Mouse (Mus musculus): Measurements from ENCODE around the gene Upk3b. TPM values are rescaled to one million over a fixed set of nuclear protein-coding genes. Genes with fewer than 3 reads are reported as not detected.

The Upk3b gene
- polyA plus RNA-seq, 1 experiment from 2014 or later = 44.4 TPM

DNA sequence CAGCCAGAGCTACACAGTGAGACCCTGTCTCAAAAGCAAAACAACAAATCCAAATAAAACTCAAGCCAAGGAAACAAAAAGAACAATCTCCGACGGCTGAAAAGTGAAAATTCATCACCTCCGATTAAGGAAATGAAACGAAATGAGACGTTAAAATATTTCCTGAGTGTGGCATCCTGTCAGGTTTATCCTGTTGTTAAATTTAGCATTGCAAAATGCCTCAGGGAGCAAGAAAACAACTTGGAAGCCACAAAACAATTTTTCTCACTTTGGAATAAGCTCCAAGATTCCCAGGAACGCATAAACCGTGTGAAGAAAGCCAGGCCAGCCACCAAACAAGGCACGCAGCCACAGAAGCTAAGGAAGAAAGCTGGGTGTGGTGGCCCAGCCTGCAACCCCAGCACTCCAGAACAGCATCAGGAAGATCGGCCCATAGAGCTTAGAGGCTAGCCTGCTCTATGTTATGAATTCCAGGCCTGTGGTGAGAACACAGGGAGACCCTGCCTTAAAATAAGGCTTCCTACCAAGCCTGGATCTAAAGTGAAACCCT lies 38.8 kb downstream of the Upk3b start:
- H3K4me3 ChIP-seq (ENCODE audit: low read length) = no peak overlapping the region
- H3K9me3 ChIP-seq (ENCODE audit: control insufficient read depth, low read length) = no peaks in the 10 kb centered on the region
- no peaks in the 10 kb centered on the region for H3K27me3 ChIP-seq (replicated peaks; ENCODE audit: control insufficient read depth, insufficient read depth, low read length)
- ATAC-seq = no peak
- no peaks in the 10 kb centered on the region for H3K36me3 ChIP-seq (ENCODE audit: control insufficient read depth, insufficient read depth, low read length)
- H3K27ac ChIP-seq (ENCODE audit: low read length) = 0 out of 2 replicates have a peak overlapping the region, but pooled peaks have one; percentile 45
- no peak overlapping the region for H3K4me2 ChIP-seq (ENCODE audit: low read depth, low read length)
- H3K4me1 ChIP-seq (ENCODE audit: control insufficient read depth, insufficient read depth, low read length) = peaks cover 8% of the 10 kb centered on the region
- 83% methylated on average over 9 of the region's 9 CpGs for WGBS
- H3K9ac ChIP-seq (ENCODE audit: low read depth, low read length) = no peak overlapping the region

DNA sequence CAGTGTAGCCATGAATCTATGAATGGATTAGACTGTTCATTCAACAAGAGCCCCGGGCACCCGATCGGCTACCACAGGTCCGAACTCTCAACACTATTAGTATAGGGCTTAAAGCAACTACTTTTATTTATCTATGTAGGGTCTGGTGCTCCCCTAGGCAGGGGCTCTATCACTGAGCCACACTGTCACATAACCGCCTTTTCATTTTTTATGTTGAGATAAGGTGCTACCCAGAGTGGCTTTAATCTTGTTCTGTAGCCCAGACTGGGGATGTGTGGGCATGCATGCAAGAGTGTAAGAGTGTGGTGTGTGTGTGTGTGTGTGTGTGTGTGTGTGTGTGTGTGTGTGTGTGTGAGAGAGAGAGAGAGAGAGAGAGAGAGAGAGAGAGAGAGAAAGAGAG lies 39.8 kb downstream of the Upk3b start:
- no peak for ATAC-seq
- Histone ChIP-seq H3K27ac (ENCODE audit: low read length) (no peak overlapping the region), H3K27me3 (replicated peaks; ENCODE audit: control insufficient read depth, insufficient read depth, low read length) (no peaks in the 10 kb centered on the region), H3K4me2 (ENCODE audit: low read depth, low read length) (no peak overlapping the region), H3K36me3 (ENCODE audit: control insufficient read depth, insufficient read depth, low read length) (no peaks in the 10 kb centered on the region), H3K9me3 (ENCODE audit: control insufficient read depth, low read length) (no peaks in the 10 kb centered on the region), H3K4me1 (ENCODE audit: control insufficient read depth, insufficient read depth, low read length) (peaks cover 8% of the 10 kb centered on the region), H3K9ac (ENCODE audit: low read depth, low read length) (no peak overlapping the region), H3K4me3 (ENCODE audit: low read length) (no peak overlapping the region)
- WGBS = 93% methylated on average over 5 of the region's 5 CpGs

GRCm38 (mm10) chr5:136082345-136082744 lies 44.0 kb downstream of the Upk3b start:
- no peaks in the 10 kb centered on the region for H3K36me3 ChIP-seq (ENCODE audit: control insufficient read depth, insufficient read depth, low read length)
- 82% methylated on average over 4 of the region's 4 CpGs for WGBS
- H3K9me3 ChIP-seq (ENCODE audit: control insufficient read depth, low read length) = no peaks in the 10 kb centered on the region
- no peak overlapping the region for H3K27ac ChIP-seq (ENCODE audit: low read length)
- no peak overlapping the region for H3K4me2 ChIP-seq (ENCODE audit: low read depth, low read length)
- H3K4me3 ChIP-seq (ENCODE audit: low read length) = no peak overlapping the region
- no peak overlapping the region for H3K9ac ChIP-seq (ENCODE audit: low read depth, low read length)
- ATAC-seq = no peak
- H3K4me1 ChIP-seq (ENCODE audit: control insufficient read depth, insufficient read depth, low read length) = peaks cover 9% of the 10 kb centered on the region
- no peaks in the 10 kb centered on the region for H3K27me3 ChIP-seq (replicated peaks; ENCODE audit: control insufficient read depth, insufficient read depth, low read length)

DNA sequence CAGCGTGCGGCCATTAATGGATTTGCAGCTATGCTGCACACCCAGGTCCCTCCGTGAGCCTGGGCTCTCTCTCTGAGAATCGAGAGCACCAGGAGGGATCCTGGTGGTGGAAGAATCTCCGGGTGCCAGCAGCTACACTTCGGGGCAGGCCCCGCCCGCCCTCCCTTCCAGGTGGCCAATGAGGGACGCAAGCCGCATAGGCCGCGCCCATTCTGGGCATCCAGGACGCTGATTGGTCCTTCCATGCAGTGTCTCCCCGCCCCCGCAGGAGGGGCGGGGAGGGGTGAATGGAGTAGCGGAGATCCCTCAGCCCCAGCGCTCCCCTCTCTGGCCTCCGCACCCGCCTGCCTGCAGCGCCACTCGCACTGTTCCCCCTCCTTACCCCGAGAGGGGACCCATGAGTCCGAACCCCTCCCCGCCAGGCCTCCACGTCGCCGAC lies 45.4 kb downstream of the Upk3b start, which contains the start of gene Rasa4:
Gene Rasa4, plus strand, starts transcription at position 248 of the 439 bp plus-strand sequence.
- H3K27ac ChIP-seq (ENCODE audit: low read length) = peak within 1 kb of the TSS; percentile 66
- H3K27me3 ChIP-seq (replicated peaks; ENCODE audit: control insufficient read depth, insufficient read depth, low read length) = no peaks in the 10 kb centered on the region
- peak; percentile 95 for ATAC-seq
- WGBS = 0% methylated on average over 28 of the region's 28 CpGs
- peak within 1 kb of the TSS; percentile 71 for H3K4me3 ChIP-seq (ENCODE audit: low read length)
- H3K9ac ChIP-seq (ENCODE audit: low read depth, low read length) = peak within 1 kb of the TSS; percentile 72
- H3K4me2 ChIP-seq (ENCODE audit: low read depth, low read length) = peak within 1 kb of the TSS; percentile 82
- H3K9me3 ChIP-seq (ENCODE audit: control insufficient read depth, low read length) = no peaks in the 10 kb centered on the region
- H3K4me1 ChIP-seq (ENCODE audit: control insufficient read depth, insufficient read depth, low read length) = peaks cover 9% of the 10 kb centered on the region
- no peaks in the 10 kb centered on the region for H3K36me3 ChIP-seq (ENCODE audit: control insufficient read depth, insufficient read depth, low read length)

- peak overlapping the region; percentile 71 for H3K4me3 ChIP-seq (ENCODE audit: low read length)
- H3K4me2 ChIP-seq (ENCODE audit: low read depth, low read length) = peak overlapping the region; percentile 82
- H3K4me1 ChIP-seq (ENCODE audit: control insufficient read depth, insufficient read depth, low read length) = peaks cover 9% of the 10 kb centered on the region
- peak overlapping the region; percentile 66 for H3K27ac ChIP-seq (ENCODE audit: low read length)
- H3K9ac ChIP-seq (ENCODE audit: low read depth, low read length) = peak overlapping the region; percentile 72
- H3K36me3 ChIP-seq (ENCODE audit: control insufficient read depth, insufficient read depth, low read length) = no peaks in the 10 kb centered on the region
- ATAC-seq = peak; percentile 30
- WGBS = 2% methylated on average over 23 of the region's 23 CpGs
- H3K27me3 ChIP-seq (replicated peaks; ENCODE audit: control insufficient read depth, insufficient read depth, low read length) = no peaks in the 10 kb centered on the region
- H3K9me3 ChIP-seq (ENCODE audit: control insufficient read depth, low read length) = no peaks in the 10 kb centered on the region
Measured at GRCm38 (mm10) chr5:136084144-136084881, 46.0 kb downstream of the Upk3b start.

- Histone ChIP-seq H3K4me1 (ENCODE audit: control insufficient read depth, insufficient read depth, low read length) (peaks cover 9% of the 10 kb centered on the region), H3K4me3 (ENCODE audit: low read length) (peak overlapping the region; percentile 71), H3K27me3 (replicated peaks; ENCODE audit: control insufficient read depth, insufficient read depth, low read length) (no peaks in the 10 kb centered on the region), H3K36me3 (ENCODE audit: control insufficient read depth, insufficient read depth, low read length) (no peaks in the 10 kb centered on the region), H3K27ac (ENCODE audit: low read length) (peak overlapping the region; percentile 66), H3K9ac (ENCODE audit: low read depth, low read length) (peak overlapping the region; percentile 72), H3K9me3 (ENCODE audit: control insufficient read depth, low read length) (no peaks in the 10 kb centered on the region), H3K4me2 (ENCODE audit: low read depth, low read length) (peak overlapping the region; percentile 82)
- peak; percentile 30 for ATAC-seq
- WGBS = 15% methylated on average over 21 of the region's 21 CpGs
Measured at GRCm38 (mm10) chr5:136084891-136085651, 46.8 kb downstream of the Upk3b start.

DNA sequence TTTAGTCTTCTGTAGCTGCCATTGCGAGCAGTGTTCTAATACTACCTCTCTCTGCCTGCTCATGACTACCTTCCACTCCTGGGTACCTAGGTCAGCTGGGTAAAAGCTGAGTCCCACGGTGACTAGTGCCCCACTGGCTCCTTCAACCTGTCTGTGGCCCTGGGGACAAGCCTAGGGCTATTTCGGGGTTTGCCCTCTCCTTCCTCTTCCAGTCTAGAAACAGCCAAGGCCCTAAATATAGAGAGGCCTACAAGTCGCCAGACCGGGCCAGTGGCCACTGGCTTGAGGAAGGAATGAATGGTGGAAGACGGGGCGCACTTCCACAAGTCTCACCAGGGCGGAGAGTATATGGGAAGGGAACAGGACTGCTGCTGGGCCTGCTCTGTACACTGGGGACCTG lies 48.0 kb downstream of the Upk3b start:
- no peaks in the 10 kb centered on the region for H3K36me3 ChIP-seq (ENCODE audit: control insufficient read depth, insufficient read depth, low read length)
- no peak overlapping the region for H3K4me3 ChIP-seq (ENCODE audit: low read length)
- H3K27me3 ChIP-seq (replicated peaks; ENCODE audit: control insufficient read depth, insufficient read depth, low read length) = no peaks in the 10 kb centered on the region
- no peak overlapping the region for H3K27ac ChIP-seq (ENCODE audit: low read length)
- H3K4me2 ChIP-seq (ENCODE audit: low read depth, low read length) = no peak overlapping the region
- H3K9me3 ChIP-seq (ENCODE audit: control insufficient read depth, low read length) = no peaks in the 10 kb centered on the region
- no peak for ATAC-seq
- WGBS = 92% methylated on average over 8 of the region's 8 CpGs
- H3K9ac ChIP-seq (ENCODE audit: low read depth, low read length) = no peak overlapping the region
- peaks cover 9% of the 10 kb centered on the region for H3K4me1 ChIP-seq (ENCODE audit: control insufficient read depth, insufficient read depth, low read length)

GRCm38 (mm10) chr5:136088821-136089575 lies 50.7 kb downstream of the Upk3b start:
- Histone ChIP-seq H3K4me2 (ENCODE audit: low read depth, low read length) (no peak overlapping the region), H3K9me3 (ENCODE audit: control insufficient read depth, low read length) (no peaks in the 10 kb centered on the region), H3K4me1 (ENCODE audit: control insufficient read depth, insufficient read depth, low read length) (peaks cover 9% of the 10 kb centered on the region), H3K27me3 (replicated peaks; ENCODE audit: control insufficient read depth, insufficient read depth, low read length) (no peaks in the 10 kb centered on the region), H3K27ac (ENCODE audit: low read length) (no peak overlapping the region), H3K4me3 (ENCODE audit: low read length) (no peak overlapping the region), H3K9ac (ENCODE audit: low read depth, low read length) (no peak overlapping the region), H3K36me3 (ENCODE audit: control insufficient read depth, insufficient read depth, low read length) (no peaks in the 10 kb centered on the region)
- 22% methylated on average over 14 of the region's 14 CpGs for WGBS
- no peak for ATAC-seq

- no peak overlapping the region for H3K4me2 ChIP-seq (ENCODE audit: low read depth, low read length)
- no peak overlapping the region for H3K9ac ChIP-seq (ENCODE audit: low read depth, low read length)
- no peak overlapping the region for H3K4me3 ChIP-seq (ENCODE audit: low read length)
- H3K27me3 ChIP-seq (replicated peaks; ENCODE audit: control insufficient read depth, insufficient read depth, low read length) = no peaks in the 10 kb centered on the region
- 69% methylated on average over 5 of the region's 5 CpGs for WGBS
- H3K36me3 ChIP-seq (ENCODE audit: control insufficient read depth, insufficient read depth, low read length) = no peaks in the 10 kb centered on the region
- H3K9me3 ChIP-seq (ENCODE audit: control insufficient read depth, low read length) = no peaks in the 10 kb centered on the region
- no peak for ATAC-seq
- H3K4me1 ChIP-seq (ENCODE audit: control insufficient read depth, insufficient read depth, low read length) = no peaks in the 10 kb centered on the region
- no peak overlapping the region for H3K27ac ChIP-seq (ENCODE audit: low read length)
Measured at GRCm38 (mm10) chr5:136091927-136092326, 53.6 kb downstream of the Upk3b start.

Data from intestine, embryonic 16.5 days (tissue).